Mouse (Mus musculus): ENCODE measurements around the gene Fancd2.
A peak's percentile ranks its signal among the peaks of the same experiment; 100 is the strongest.

The Fancd2 gene

GRCm38 (mm10) chr6:113530932-113531839 is at the start of gene Fancd2, which contains the start of gene Emc3:
Gene Fancd2 (plus strand): TSS chr6:113531682.
Gene Emc3 (minus strand): TSS chr6:113531652.
- peak; percentile 88 for DNase-seq (ENCODE audit: low read depth, low spot score)

GRCm38 (mm10) chr6:113482477-113483099 is 48.9 kb upstream of the Fancd2 start:
- DNase-seq (ENCODE audit: low read depth, low spot score) = no peak

GRCm38 (mm10) chr6:113483100-113483615 is 48.3 kb upstream of the Fancd2 start, which contains the start of gene Creld1:
Gene Creld1 (plus strand): TSS chr6:113483297.
- DNase-seq (ENCODE audit: low read depth, low spot score) = peak; percentile 88

GRCm38 (mm10) chr6:113483729-113484128 is 47.8 kb upstream of the Fancd2 start:
- DNase-seq (ENCODE audit: low read depth, low spot score) = no peak

GRCm38 (mm10) chr6:113487125-113487576 is 44.3 kb upstream of the Fancd2 start:
- no peak for DNase-seq (ENCODE audit: low read depth, low spot score)

- no peak for DNase-seq (ENCODE audit: low read depth, low spot score)
Observed at GRCm38 (mm10) chr6:113489410-113489809, 42.1 kb upstream of the Fancd2 start.

GRCm38 (mm10) chr6:113492101-113492864 is 39.2 kb upstream of the Fancd2 start:
- no peak for DNase-seq (ENCODE audit: low read depth, low spot score)

GRCm38 (mm10) chr6:113494258-113494788 is 37.2 kb upstream of the Fancd2 start:
- peak; percentile 57 for DNase-seq (ENCODE audit: low read depth, low spot score)

GRCm38 (mm10) chr6:113495071-113495675 is 36.3 kb upstream of the Fancd2 start:
- no peak for DNase-seq (ENCODE audit: low read depth, low spot score)

GRCm38 (mm10) chr6:113499346-113499745 is 32.1 kb upstream of the Fancd2 start:
- no peak for DNase-seq (ENCODE audit: low read depth, low spot score)

- DNase-seq (ENCODE audit: low read depth, low spot score) = no peak
Observed at GRCm38 (mm10) chr6:113501388-113502084, 29.9 kb upstream of the Fancd2 start, which contains the start of gene Prrt3. Gene Prrt3 (minus strand): TSS chr6:113501931.

- no peak for DNase-seq (ENCODE audit: low read depth, low spot score)
Observed at GRCm38 (mm10) chr6:113502801-113503200, 28.7 kb upstream of the Fancd2 start.

GRCm38 (mm10) chr6:113505689-113506088 is 25.8 kb upstream of the Fancd2 start:
- DNase-seq (ENCODE audit: low read depth, low spot score) = no peak

- no peak for DNase-seq (ENCODE audit: low read depth, low spot score)
Observed at GRCm38 (mm10) chr6:113507130-113507529, 24.4 kb upstream of the Fancd2 start.

GRCm38 (mm10) chr6:113508272-113508946 is 23.1 kb upstream of the Fancd2 start:
- no peak for DNase-seq (ENCODE audit: low read depth, low spot score)

- DNase-seq (ENCODE audit: low read depth, low spot score) = no peak
Observed at GRCm38 (mm10) chr6:113508947-113509280, 22.6 kb upstream of the Fancd2 start.

GRCm38 (mm10) chr6:113513944-113514343 is 17.5 kb upstream of the Fancd2 start:
- no peak for DNase-seq (ENCODE audit: low read depth, low spot score)

- DNase-seq (ENCODE audit: low read depth, low spot score) = no peak
Observed at GRCm38 (mm10) chr6:113514600-113514999, 16.9 kb upstream of the Fancd2 start.

- DNase-seq (ENCODE audit: low read depth, low spot score) = no peak
Observed at GRCm38 (mm10) chr6:113517434-113518080, 13.9 kb upstream of the Fancd2 start.

All from embryo, embryonic 11.5 days (tissue).